28 mouse cellular contexts compared by ENCODE assay signal in genomic region chr16:18950351-18950750, GRCm38 (mm10).
"Had no signal": no experiment of that assay in that cellular context is flagged by ENCODE, and none has a peak within 500 bp of the region (broad histone marks: within the 10 kb centered on the region; RNA-seq: fewer than 3 reads in every experiment).

No protein-coding gene starts in this region.

- ATAC-seq: hindbrain, postnatal 0 days; intestine, embryonic 16.5 days had no signal

- H3K27ac ChIP-seq: gastrocnemius, adult 2 months; heart, adult 2 months; heart, embryonic 13.5 days; heart, embryonic 15.5 days; hindbrain, embryonic 13.5 days; hindbrain, embryonic 15.5 days; hindbrain, postnatal 0 days; kidney, embryonic 15.5 days; kidney, postnatal 0 days; limb, embryonic 10.5 days; limb, embryonic 12.5 days; liver, embryonic 13.5 days had no signal

- H3K27me3 ChIP-seq: heart, embryonic 13.5 days; heart, embryonic 15.5 days; hindbrain, embryonic 13.5 days; hindbrain, embryonic 15.5 days; kidney, embryonic 15.5 days; limb, embryonic 12.5 days; liver, embryonic 13.5 days had no signal

- H3K4me1 ChIP-seq: heart, embryonic 13.5 days; heart, embryonic 15.5 days; hindbrain, embryonic 13.5 days; hindbrain, embryonic 15.5 days; kidney, embryonic 15.5 days; limb, embryonic 10.5 days; limb, embryonic 12.5 days; liver, embryonic 13.5 days had no signal

- DNase-seq: gastrocnemius, adult 2 months; gastrocnemius, postnatal 14 days; gastrocnemius, postnatal 36 days; heart, adult 11 months; heart, adult 2 months; heart, postnatal 14 days; heart, postnatal 36 days; kidney, adult 11 months; kidney, adult 2 months; kidney, adult 9 months; kidney, postnatal 14 days; kidney, postnatal 36 days; layer of hippocampus, adult 9-11 months; layer of hippocampus, postnatal 36 days; liver; liver, embryonic 13.5 days had no signal

- H3K9me3 ChIP-seq: heart, embryonic 13.5 days; heart, embryonic 15.5 days; hindbrain, embryonic 13.5 days; hindbrain, embryonic 15.5 days; kidney, embryonic 15.5 days; limb, embryonic 10.5 days; limb, embryonic 12.5 days; liver, embryonic 13.5 days had no signal

- H3K4me3 ChIP-seq: gastrocnemius, adult 2 months; heart, adult 2 months; heart, embryonic 13.5 days; heart, embryonic 15.5 days; hindbrain, embryonic 13.5 days; hindbrain, embryonic 15.5 days; kidney, embryonic 15.5 days; limb, embryonic 10.5 days; limb, embryonic 12.5 days; liver, embryonic 13.5 days had no signal

- H3K9ac ChIP-seq: heart, embryonic 13.5 days; heart, embryonic 15.5 days; hindbrain, embryonic 13.5 days; hindbrain, embryonic 15.5 days; kidney, embryonic 15.5 days; limb, embryonic 12.5 days; liver, embryonic 13.5 days had no signal

- H3K4me2 ChIP-seq: heart, embryonic 11.5 days; heart, embryonic 13.5 days; heart, embryonic 15.5 days; hindbrain, embryonic 13.5 days; hindbrain, embryonic 15.5 days; kidney, embryonic 15.5 days; limb, embryonic 12.5 days; liver, embryonic 11.5 days; liver, embryonic 13.5 days had no signal
